Mouse (Mus musculus): ENCODE data around the gene Parvb. TPM values are rescaled to one million over a fixed set of nuclear protein-coding genes. Genes with fewer than 3 reads are reported as not detected.

Gene Parvb
- polyA plus RNA-seq, 1 experiment from 2014 or later, result 2.5 TPM

DNA sequence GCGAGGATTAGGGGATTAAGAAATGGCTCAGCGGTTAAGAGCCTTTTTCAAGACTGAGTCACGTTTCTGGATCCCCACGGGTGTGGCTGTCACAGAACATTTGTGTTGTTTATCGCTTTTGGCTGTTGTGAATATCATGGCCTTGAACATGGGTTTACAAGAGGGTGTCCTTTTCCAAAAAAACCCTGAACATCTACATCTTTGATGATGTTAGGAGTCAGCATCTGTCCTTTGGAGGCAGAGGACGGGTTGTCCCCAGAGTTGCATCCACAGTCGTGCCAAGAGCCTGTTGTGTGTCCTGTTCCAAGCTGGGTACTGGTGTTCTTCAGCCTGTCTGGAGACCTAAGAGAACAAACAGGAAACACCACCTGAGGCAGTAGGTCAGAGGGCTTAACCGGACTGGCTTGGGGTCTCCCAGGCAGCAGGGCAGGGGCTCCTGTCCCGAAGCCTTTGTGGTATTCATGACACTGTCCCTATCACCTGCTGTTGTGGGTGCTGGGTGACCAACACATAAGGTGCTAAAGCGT, 37.3 kb downstream of the Parvb start:
- Histone ChIP-seq H3K27ac (ENCODE audit: low read depth, low read length) (no peak overlapping the region), H3K4me2 (ENCODE audit: low read length) (no peak overlapping the region), H3K9ac (ENCODE audit: low read length) (no peak overlapping the region), H3K27me3 (replicated peaks; ENCODE audit: control insufficient read depth, insufficient read depth, low read length) (no peaks in the 10 kb centered on the region), H3K4me3 (ENCODE audit: low read depth, low read length) (no peak overlapping the region), H3K36me3 (ENCODE audit: control insufficient read depth, insufficient read depth, low read length) (no peaks in the 10 kb centered on the region), H3K9me3 (replicated peaks; ENCODE audit: control insufficient read depth, low read length) (no peaks in the 10 kb centered on the region), H3K4me1 (ENCODE audit: control insufficient read depth, insufficient read depth, low read length) (no peaks in the 10 kb centered on the region)
- no peak for DNase-seq (ENCODE audit: low spot score)
- ATAC-seq, result no peak
- WGBS, result 69% methylated on average over 10 of the region's 10 CpGs

DNA sequence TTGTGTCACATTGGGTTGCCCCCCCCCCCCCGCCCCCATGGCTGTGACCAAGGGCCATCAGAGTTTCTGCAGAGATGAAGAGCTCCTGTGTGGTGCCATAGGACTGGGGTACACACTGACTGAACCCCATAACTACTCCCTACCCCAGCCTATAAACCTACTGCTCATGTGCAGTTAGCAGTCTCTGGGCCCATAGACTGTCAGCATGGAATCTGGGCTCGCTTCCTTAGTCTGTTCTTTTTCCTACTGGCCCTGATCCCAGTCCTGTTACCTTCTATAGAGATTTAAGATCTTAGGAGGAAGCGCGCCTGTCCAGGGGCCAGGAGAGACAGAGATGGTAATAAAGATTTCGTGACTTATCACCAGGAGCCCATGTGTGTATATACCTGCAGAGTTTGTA, 38.2 kb downstream of the Parvb start:
- no peak overlapping the region for H3K9ac ChIP-seq (ENCODE audit: low read length)
- WGBS, result 87% methylated on average over 5 of the region's 5 CpGs
- no peak for ATAC-seq

DNA sequence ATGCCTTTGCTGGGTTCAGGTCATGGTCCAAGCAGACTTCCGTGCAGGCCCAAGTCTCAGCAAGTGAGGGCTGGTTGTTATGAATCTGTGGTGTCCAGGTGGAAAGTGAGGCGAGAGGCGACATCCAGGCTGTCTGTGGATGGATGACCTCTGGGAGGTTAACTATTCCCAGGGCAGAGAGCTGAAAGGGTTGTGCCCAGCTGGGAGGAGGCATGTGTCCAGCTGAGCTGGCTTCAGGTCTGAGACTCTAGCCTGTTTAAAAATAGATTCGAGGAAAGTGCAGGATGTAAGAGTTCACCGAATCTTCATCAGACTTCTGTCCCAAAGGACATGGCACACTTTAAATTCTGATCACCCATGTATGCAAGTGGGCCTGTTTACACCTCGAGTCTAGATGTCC, 38.6 kb downstream of the Parvb start:
- no peaks in the 10 kb centered on the region for H3K9me3 ChIP-seq (replicated peaks; ENCODE audit: control insufficient read depth, low read length)
- H3K4me1 ChIP-seq (ENCODE audit: control insufficient read depth, insufficient read depth, low read length), result no peaks in the 10 kb centered on the region
- DNase-seq (ENCODE audit: low spot score), result no peak
- no peak overlapping the region for H3K27ac ChIP-seq (ENCODE audit: low read depth, low read length)
- WGBS, result 94% methylated on average over 6 of the region's 6 CpGs
- no peak overlapping the region for H3K9ac ChIP-seq (ENCODE audit: low read length)
- no peak for ATAC-seq
- no peak overlapping the region for H3K4me2 ChIP-seq (ENCODE audit: low read length)
- no peaks in the 10 kb centered on the region for H3K36me3 ChIP-seq (ENCODE audit: control insufficient read depth, insufficient read depth, low read length)
- H3K27me3 ChIP-seq (replicated peaks; ENCODE audit: control insufficient read depth, insufficient read depth, low read length), result no peaks in the 10 kb centered on the region
- no peak overlapping the region for H3K4me3 ChIP-seq (ENCODE audit: low read depth, low read length)

More for the DNA sequence above, 38.2 kb downstream of the Parvb start:
- H3K4me1 ChIP-seq (ENCODE audit: control insufficient read depth, insufficient read depth, low read length), result no peaks in the 10 kb centered on the region
- no peaks in the 10 kb centered on the region for H3K36me3 ChIP-seq (ENCODE audit: control insufficient read depth, insufficient read depth, low read length)
- DNase-seq (ENCODE audit: low spot score), result no peak
- H3K27ac ChIP-seq (ENCODE audit: low read depth, low read length), result no peak overlapping the region
- no peak overlapping the region for H3K4me2 ChIP-seq (ENCODE audit: low read length)
- no peaks in the 10 kb centered on the region for H3K9me3 ChIP-seq (replicated peaks; ENCODE audit: control insufficient read depth, low read length)
- H3K4me3 ChIP-seq (ENCODE audit: low read depth, low read length), result no peak overlapping the region
- no peaks in the 10 kb centered on the region for H3K27me3 ChIP-seq (replicated peaks; ENCODE audit: control insufficient read depth, insufficient read depth, low read length)

DNA sequence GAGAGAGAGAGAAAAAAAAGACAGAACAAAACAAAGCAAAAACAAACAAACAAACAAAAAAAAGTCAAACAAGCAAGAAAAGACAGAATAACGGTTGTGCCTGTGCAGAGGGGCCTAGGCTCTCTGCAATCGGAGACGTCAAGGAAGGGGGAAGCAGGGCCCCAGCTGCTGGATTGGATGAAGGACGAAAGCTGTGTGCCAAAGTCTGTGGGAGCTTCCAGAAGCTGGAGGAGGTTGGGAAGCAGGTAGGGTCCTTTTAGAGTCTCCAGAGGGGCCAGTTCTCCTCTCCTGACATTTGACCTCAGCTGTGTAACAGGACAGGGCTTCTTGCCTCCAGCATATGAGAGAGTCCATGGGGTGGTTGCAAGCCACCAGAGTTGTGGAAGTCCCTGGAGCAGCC, 44.2 kb downstream of the Parvb start:
- Histone ChIP-seq H3K9ac (ENCODE audit: low read length) (no peak overlapping the region), H3K27me3 (replicated peaks; ENCODE audit: control insufficient read depth, insufficient read depth, low read length) (no peaks in the 10 kb centered on the region), H3K36me3 (ENCODE audit: control insufficient read depth, insufficient read depth, low read length) (no peaks in the 10 kb centered on the region), H3K9me3 (replicated peaks; ENCODE audit: control insufficient read depth, low read length) (no peaks in the 10 kb centered on the region), H3K4me3 (ENCODE audit: low read depth, low read length) (no peak overlapping the region), H3K4me2 (ENCODE audit: low read length) (no peak overlapping the region), H3K4me1 (ENCODE audit: control insufficient read depth, insufficient read depth, low read length) (no peaks in the 10 kb centered on the region), H3K27ac (ENCODE audit: low read depth, low read length) (no peak overlapping the region)
- no peak for DNase-seq (ENCODE audit: low spot score)
- ATAC-seq, result no peak
- 83% methylated on average over 4 of the region's 4 CpGs for WGBS

DNA sequence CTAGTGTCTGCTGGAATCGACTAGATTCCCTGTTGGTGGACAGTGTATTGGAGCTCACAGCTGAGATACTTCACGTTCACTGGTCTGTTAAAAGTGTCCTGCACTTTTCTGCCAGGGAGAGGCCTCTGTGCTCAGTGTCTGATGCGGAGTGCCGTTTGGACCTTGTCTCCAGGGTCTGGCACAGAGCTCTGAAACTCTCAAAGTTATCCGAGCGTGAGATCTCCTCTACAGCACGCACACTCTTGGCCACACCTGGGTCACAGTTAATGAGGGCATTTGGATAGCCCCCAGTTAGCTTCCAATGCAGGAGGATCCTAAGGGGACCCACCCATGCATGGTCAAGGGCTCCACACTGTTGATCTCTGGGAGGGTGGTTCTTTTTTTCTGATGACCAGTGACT, 46.2 kb downstream of the Parvb start:
- H3K27ac ChIP-seq (ENCODE audit: low read depth, low read length), result no peak overlapping the region
- ATAC-seq (no peak), DNase-seq (ENCODE audit: low spot score) (no peak)
- 83% methylated on average over 7 of the region's 7 CpGs for WGBS
- H3K4me2 ChIP-seq (ENCODE audit: low read length), result no peak overlapping the region
- no peak overlapping the region for H3K4me3 ChIP-seq (ENCODE audit: low read depth, low read length)
- no peak overlapping the region for H3K9ac ChIP-seq (ENCODE audit: low read length)
- no peaks in the 10 kb centered on the region for H3K27me3 ChIP-seq (replicated peaks; ENCODE audit: control insufficient read depth, insufficient read depth, low read length)
- no peaks in the 10 kb centered on the region for H3K4me1 ChIP-seq (ENCODE audit: control insufficient read depth, insufficient read depth, low read length)
- no peaks in the 10 kb centered on the region for H3K9me3 ChIP-seq (replicated peaks; ENCODE audit: control insufficient read depth, low read length)
- no peaks in the 10 kb centered on the region for H3K36me3 ChIP-seq (ENCODE audit: control insufficient read depth, insufficient read depth, low read length)

DNA sequence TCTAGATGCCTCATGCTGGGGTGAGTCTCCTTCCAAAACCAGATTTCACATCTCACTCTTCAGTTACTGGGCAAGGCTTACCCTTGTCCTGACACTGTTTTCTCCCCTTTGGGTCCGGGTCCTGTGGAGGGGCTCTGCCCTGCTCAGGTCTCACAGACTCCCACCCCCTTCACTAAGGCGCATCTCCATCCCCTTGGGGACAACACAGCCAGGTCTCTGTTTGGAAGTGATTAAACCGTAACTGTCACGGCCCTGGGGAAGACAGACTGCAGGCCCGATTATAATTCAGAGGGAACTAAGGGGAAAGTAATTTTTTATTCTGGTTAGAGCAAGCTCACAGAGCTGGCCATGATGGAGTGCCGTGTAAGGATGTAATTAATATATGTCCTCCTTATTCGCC, 46.8 kb downstream of the Parvb start:
- Histone ChIP-seq H3K27ac (ENCODE audit: low read depth, low read length) (no peak overlapping the region), H3K36me3 (ENCODE audit: control insufficient read depth, insufficient read depth, low read length) (no peaks in the 10 kb centered on the region), H3K9me3 (replicated peaks; ENCODE audit: control insufficient read depth, low read length) (no peaks in the 10 kb centered on the region), H3K4me1 (ENCODE audit: control insufficient read depth, insufficient read depth, low read length) (no peaks in the 10 kb centered on the region), H3K4me3 (ENCODE audit: low read depth, low read length) (no peak overlapping the region), H3K4me2 (ENCODE audit: low read length) (no peak overlapping the region), H3K27me3 (replicated peaks; ENCODE audit: control insufficient read depth, insufficient read depth, low read length) (no peaks in the 10 kb centered on the region), H3K9ac (ENCODE audit: low read length) (no peak overlapping the region)
- no peak for ATAC-seq
- 87% methylated on average over 7 of the region's 7 CpGs for WGBS
- no peak for DNase-seq (ENCODE audit: low spot score)

DNA sequence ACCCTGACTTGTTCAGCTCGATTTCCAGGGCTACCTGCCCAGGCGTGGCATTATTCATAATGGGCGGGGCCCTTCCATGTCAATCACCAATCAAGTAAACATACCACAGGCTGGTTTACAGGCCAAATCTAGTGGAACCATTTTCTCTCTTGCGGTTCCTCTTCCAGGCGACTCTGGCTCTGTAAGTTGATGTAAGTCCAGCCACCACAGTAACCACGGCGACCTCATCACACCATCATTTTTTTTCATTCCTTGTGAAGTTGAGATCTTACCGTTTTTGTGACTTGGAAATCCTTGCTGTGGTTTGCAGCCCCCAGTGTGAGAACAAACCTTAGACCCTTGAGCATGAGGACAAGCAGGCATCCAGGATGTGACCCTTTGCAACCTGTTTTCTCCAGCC, 48.5 kb downstream of the Parvb start:
- Histone ChIP-seq H3K27me3 (replicated peaks; ENCODE audit: control insufficient read depth, insufficient read depth, low read length) (no peaks in the 10 kb centered on the region), H3K9me3 (replicated peaks; ENCODE audit: control insufficient read depth, low read length) (no peaks in the 10 kb centered on the region), H3K4me1 (ENCODE audit: control insufficient read depth, insufficient read depth, low read length) (no peaks in the 10 kb centered on the region), H3K36me3 (ENCODE audit: control insufficient read depth, insufficient read depth, low read length) (no peaks in the 10 kb centered on the region), H3K4me3 (ENCODE audit: low read depth, low read length) (no peak overlapping the region), H3K4me2 (ENCODE audit: low read length) (no peak overlapping the region), H3K9ac (ENCODE audit: low read length) (no peak overlapping the region), H3K27ac (ENCODE audit: low read depth, low read length) (no peak overlapping the region)
- DNase-seq (ENCODE audit: low spot score), result no peak
- WGBS, result 81% methylated on average over 8 of the region's 8 CpGs
- no peak for ATAC-seq

DNA sequence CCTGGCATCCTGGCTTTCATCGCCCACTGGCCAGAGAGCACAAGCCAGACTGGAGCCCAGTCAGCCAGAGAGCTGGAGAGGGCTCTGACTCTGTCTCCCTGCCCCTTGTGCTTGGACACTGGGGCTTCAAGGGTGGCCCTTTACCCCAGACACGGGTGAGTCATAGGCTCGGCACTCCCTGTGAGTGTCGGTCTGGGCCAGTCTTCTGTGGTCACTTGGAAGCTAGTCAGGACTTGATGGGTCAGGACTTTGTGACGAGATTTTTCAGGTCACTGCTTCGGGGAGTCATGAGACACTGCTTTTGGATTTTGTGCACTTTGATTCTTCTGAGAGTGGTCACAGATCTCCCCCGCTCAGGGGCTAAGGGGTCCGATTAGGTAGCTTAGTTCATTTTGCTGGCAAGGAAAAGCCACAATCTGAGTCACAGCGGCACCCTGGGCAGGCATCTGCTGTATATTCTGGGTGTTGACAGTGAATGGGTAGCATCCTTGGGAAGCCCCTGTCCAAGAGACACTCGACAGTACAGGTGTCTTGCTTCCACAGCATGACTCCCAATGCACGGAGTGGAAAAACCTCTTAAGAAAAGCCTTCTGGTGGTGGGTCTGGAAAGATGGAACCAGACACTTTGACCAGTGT, 49.0 kb downstream of the Parvb start:
- Histone ChIP-seq H3K4me3 (ENCODE audit: low read depth, low read length) (no peak overlapping the region), H3K27ac (ENCODE audit: low read depth, low read length) (no peak overlapping the region), H3K27me3 (replicated peaks; ENCODE audit: control insufficient read depth, insufficient read depth, low read length) (no peaks in the 10 kb centered on the region)

DNA sequence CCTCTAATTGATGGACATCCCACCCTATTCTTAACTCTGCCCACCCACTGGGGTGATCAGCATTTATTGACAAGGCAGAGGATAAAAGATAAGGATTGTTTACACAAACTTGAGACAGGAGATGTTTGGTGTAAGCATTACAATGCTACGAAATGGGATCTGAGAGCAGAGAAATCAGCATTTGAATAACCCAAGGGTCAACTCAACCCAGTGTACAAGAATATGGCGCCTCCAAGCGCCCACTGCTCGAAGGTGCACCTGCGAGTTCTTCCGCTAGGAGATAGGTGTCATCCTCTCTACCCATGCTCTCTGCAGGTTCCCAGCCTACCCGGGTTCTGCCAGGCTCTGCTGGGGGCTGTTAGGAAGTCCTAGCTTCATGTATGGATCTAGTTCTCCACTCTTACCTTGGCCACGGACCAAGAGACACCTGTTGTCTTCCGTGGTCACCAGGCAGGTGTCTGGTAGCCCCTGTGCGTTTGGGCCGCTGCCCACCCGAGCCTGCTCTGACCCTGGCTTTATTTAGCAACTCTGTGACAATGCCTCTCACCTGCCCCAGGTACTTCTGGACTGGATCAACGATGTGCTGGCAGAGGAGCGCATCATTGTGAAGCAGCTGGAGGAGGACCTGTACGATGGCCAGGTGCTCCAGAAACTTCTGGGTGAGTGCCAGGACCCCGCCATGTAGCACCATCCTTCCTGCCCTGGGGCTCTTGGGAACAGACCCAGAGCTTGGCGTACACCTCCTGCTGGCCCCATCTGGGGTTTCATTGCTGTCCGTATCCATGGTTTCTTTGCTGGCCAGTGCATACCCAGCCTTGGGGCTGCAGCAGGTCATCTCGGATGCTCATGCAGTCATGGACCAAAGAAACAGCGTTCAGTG, 50.6 kb downstream of the Parvb start:
- ATAC-seq (no peak), DNase-seq (ENCODE audit: low spot score) (no peak)
- H3K4me3 ChIP-seq (ENCODE audit: low read depth, low read length), result no peak overlapping the region
- no peaks in the 10 kb centered on the region for H3K4me1 ChIP-seq (ENCODE audit: control insufficient read depth, insufficient read depth, low read length)
- H3K27me3 ChIP-seq (replicated peaks; ENCODE audit: control insufficient read depth, insufficient read depth, low read length), result no peaks in the 10 kb centered on the region
- H3K9ac ChIP-seq (ENCODE audit: low read length), result no peak overlapping the region
- WGBS, result 77% methylated on average over 20 of the region's 20 CpGs
- no peaks in the 10 kb centered on the region for H3K36me3 ChIP-seq (ENCODE audit: control insufficient read depth, insufficient read depth, low read length)
- H3K4me2 ChIP-seq (ENCODE audit: low read length), result no peak overlapping the region
- no peaks in the 10 kb centered on the region for H3K9me3 ChIP-seq (replicated peaks; ENCODE audit: control insufficient read depth, low read length)
- no peak overlapping the region for H3K27ac ChIP-seq (ENCODE audit: low read depth, low read length)

More for the DNA sequence above, 49.0 kb downstream of the Parvb start:
- Histone ChIP-seq H3K4me1 (ENCODE audit: control insufficient read depth, insufficient read depth, low read length) (no peaks in the 10 kb centered on the region), H3K9me3 (replicated peaks; ENCODE audit: control insufficient read depth, low read length) (no peaks in the 10 kb centered on the region), H3K9ac (ENCODE audit: low read length) (no peak overlapping the region), H3K36me3 (ENCODE audit: control insufficient read depth, insufficient read depth, low read length) (no peaks in the 10 kb centered on the region), H3K4me2 (ENCODE audit: low read length) (no peak overlapping the region)
- DNase-seq (ENCODE audit: low spot score) (no peak), ATAC-seq (no peak)
- WGBS, result 86% methylated on average over 11 of the region's 11 CpGs

Data from forebrain, embryonic 14.5 days (tissue).